Mouse (Mus musculus) embryonic facial prominence, embryonic 12.5 days (tissue): Measurements from ENCODE around the gene Ugt1a2. TPM values are rescaled to one million over a fixed set of nuclear protein-coding genes. Genes with fewer than 3 reads are reported as not detected.

Experiments
- ATAC-seq: fragments of 200-750 bp; cut with Nextera tagmentation; 2 replicates; pipeline ENCODE4 v1.8.0; 2017; ENCODE audit not compliant: insufficient number of reproducible peaks, insufficient read depth, low FRiP score, low TSS enrichment
- H3K27ac ChIP-seq: fragments of 300-500 bp; sonication (generic); 2 replicates; pipeline ENCODE4 v1.5.1; 2016; ENCODE audit warnings: mild to moderate bottlenecking
- H3K27me3 ChIP-seq: fragments of 300-500 bp; sonication (generic); 2 replicates; pipeline ENCODE4 v1.6.1; 2016; ENCODE audit warnings: mild to moderate bottlenecking, moderate library complexity
- H3K36me3 ChIP-seq: fragments of 300-500 bp; sonication (generic); 2 replicates; pipeline ENCODE4 v1.6.1; 2016; ENCODE audit warnings: mild to moderate bottlenecking
- H3K4me1 ChIP-seq: fragments of 300-500 bp; sonication (generic); 2 replicates; pipeline ENCODE4 v1.6.1; 2016
- H3K4me2 ChIP-seq: fragments of 300-500 bp; sonication (generic); replicated peaks from 2 replicates; pipeline ENCODE4 v1.6.1; 2016; ENCODE audit warnings: mild to moderate bottlenecking, moderate library complexity
- H3K4me3 ChIP-seq: fragments of 300-500 bp; sonication (generic); 2 replicates; pipeline ENCODE4 v1.5.1; 2016; ENCODE audit warnings: mild to moderate bottlenecking
- H3K9ac ChIP-seq: fragments of 300-500 bp; sonication (generic); 2 replicates; pipeline ENCODE4 v1.6.1; 2016; ENCODE audit warnings: mild to moderate bottlenecking, moderate library complexity
- H3K9me3 ChIP-seq: fragments of 300-500 bp; sonication (generic); 2 replicates; pipeline ENCODE4 v1.6.1; 2016; ENCODE audit warnings: mild to moderate bottlenecking, moderate library complexity
- WGBS: fragments of 180-500 bp; shearing (Covaris S2); methylation state at CpG from one replicate; pipeline ENCODE4 v1.1.7; 2016; 5-methylcytosine and 5-hydroxymethylcytosine counted together
- polyA plus RNA-seq: library from polyadenylated mRNA; unstranded; fragments of >200 nt; fragmentation: Nextera tagmentation; extraction: Ambion mirVana; gene quantifications from 2 replicates; pipeline ENCODE4 v1.2.1, GENCODE M21; 2016

Ugt1a2 gene
- polyA plus RNA-seq, 1 experiment from 2014 or later: not detected

DNA sequence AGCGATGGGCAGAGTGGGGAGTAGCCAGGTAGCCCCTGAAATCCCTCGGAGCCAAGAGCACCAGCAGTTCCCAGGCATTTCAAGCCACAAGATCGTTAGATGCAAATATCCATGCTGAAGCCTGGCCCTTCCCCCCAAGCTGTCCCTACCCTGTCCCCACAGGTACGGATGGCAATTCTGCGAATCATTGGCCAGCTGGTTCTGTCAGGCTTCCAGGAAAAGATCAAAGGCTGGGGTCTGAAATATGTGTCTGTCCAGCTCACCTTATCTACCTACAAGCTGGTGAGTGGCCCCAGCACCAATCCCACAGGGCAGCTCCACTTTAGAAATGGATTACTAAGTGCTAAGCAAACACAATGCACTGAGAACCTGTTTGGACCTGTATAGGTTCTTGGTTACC, 36.9 kb downstream of the Ugt1a2 start:
- no peak overlapping the region for H3K27ac ChIP-seq
- ATAC-seq: no peak
- no peaks in the 10 kb centered on the region for H3K4me1 ChIP-seq
- no peak overlapping the region for H3K9ac ChIP-seq
- no peaks in the 10 kb centered on the region for H3K36me3 ChIP-seq
- no peak overlapping the region for H3K4me3 ChIP-seq
- H3K27me3 ChIP-seq: no peaks in the 10 kb centered on the region
- 81% methylated on average over 5 of the region's 5 CpGs for WGBS
- H3K9me3 ChIP-seq: peaks cover 90% of the 10 kb centered on the region
- no peak overlapping the region for H3K4me2 ChIP-seq

DNA sequence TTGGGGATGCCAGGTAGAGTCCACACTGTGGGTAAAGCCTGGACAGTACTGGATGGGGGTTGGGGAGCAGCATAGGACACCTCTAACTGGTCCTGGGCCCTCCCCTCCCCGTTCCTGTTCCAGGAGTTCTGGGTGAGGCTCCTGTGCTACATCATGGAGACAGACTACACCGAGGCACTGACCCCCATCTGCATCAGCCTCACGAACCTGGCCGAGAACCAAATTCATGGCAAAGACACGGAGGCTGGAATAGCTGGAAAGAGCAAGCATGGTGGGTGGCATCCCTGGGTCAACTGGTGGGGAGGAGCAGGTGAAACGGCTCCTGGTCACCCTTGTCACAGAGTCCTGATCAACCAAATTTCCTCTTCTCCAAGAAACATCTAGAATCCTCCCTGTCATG, 38.4 kb downstream of the Ugt1a2 start:
- no peaks in the 10 kb centered on the region for H3K4me1 ChIP-seq
- ATAC-seq: peak; percentile 23; the same call in 1 of the 2 replicates
- H3K4me3 ChIP-seq: no peak overlapping the region
- no peak overlapping the region for H3K27ac ChIP-seq
- H3K9ac ChIP-seq: no peak overlapping the region
- H3K27me3 ChIP-seq: no peaks in the 10 kb centered on the region
- no peak overlapping the region for H3K4me2 ChIP-seq
- H3K36me3 ChIP-seq: no peaks in the 10 kb centered on the region
- WGBS: 78% methylated on average over 6 of the region's 6 CpGs
- peaks cover 88% of the 10 kb centered on the region for H3K9me3 ChIP-seq

DNA sequence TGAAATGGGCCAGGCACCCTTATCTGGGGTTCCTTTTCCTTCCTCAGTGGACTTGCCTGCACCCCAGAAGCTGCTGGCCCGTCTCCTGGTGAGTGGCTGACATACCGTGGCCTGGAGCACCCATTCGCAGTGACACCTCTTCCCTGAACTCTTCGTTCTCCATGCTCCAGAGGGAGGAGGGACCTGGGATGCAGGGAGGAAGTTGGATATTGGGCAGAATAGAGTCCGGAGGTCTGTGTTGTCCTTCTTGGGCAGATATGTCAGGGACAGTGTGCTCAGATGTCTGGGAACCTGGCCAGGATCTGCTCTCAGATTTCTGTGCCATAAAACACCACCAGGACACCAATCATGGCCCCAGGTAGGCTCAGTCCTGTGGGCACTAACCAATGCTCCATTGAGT, 39.7 kb downstream of the Ugt1a2 start:
- H3K36me3 ChIP-seq: no peaks in the 10 kb centered on the region
- no peak overlapping the region for H3K9ac ChIP-seq
- 73% methylated on average over 5 of the region's 5 CpGs for WGBS
- H3K27ac ChIP-seq: no peak overlapping the region
- no peaks in the 10 kb centered on the region for H3K27me3 ChIP-seq
- H3K9me3 ChIP-seq: peaks cover 88% of the 10 kb centered on the region
- ATAC-seq: no peak
- no peaks in the 10 kb centered on the region for H3K4me1 ChIP-seq
- H3K4me3 ChIP-seq: no peak overlapping the region
- no peak overlapping the region for H3K4me2 ChIP-seq

- Histone ChIP-seq H3K4me3 (no peak overlapping the region), H3K9ac (no peak overlapping the region), H3K4me1 (no peaks in the 10 kb centered on the region), H3K36me3 (no peaks in the 10 kb centered on the region), H3K9me3 (peaks cover 88% of the 10 kb centered on the region), H3K27me3 (no peaks in the 10 kb centered on the region), H3K4me2 (no peak overlapping the region), H3K27ac (no peak overlapping the region)
- WGBS: 70% methylated on average over 4 of the region's 4 CpGs
- no peak for ATAC-seq
These were observed 40.2 kb downstream of the Ugt1a2 start for GRCm38 (mm10) chr1:88240579-88240978.

DNA sequence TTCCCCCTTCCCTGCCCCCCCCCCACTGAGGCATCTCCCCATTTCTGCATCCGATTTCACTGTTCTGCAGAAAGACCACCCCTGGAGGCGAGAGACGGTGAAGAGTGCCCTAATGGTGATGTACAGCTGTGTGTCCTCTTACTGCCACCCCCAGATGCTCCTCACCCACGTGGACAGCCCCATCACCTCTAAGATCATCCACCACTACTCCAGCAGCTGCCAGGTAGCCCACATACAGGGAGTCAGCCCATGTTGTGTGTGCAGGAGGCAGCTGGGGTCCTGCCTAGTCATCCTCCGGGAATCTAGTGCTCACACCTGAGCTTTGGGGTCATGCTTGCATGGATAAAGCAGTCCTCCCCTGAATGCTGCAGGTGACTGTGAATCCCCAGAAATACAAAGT, 43.5 kb downstream of the Ugt1a2 start:
- ATAC-seq: no peak
- Histone ChIP-seq H3K36me3 (no peaks in the 10 kb centered on the region), H3K4me1 (no peaks in the 10 kb centered on the region), H3K9ac (no peak overlapping the region), H3K27me3 (no peaks in the 10 kb centered on the region), H3K27ac (no peak overlapping the region), H3K4me3 (no peak overlapping the region), H3K4me2 (no peak overlapping the region), H3K9me3 (peaks cover 88% of the 10 kb centered on the region)
- 63% methylated on average over 5 of the region's 5 CpGs for WGBS

DNA sequence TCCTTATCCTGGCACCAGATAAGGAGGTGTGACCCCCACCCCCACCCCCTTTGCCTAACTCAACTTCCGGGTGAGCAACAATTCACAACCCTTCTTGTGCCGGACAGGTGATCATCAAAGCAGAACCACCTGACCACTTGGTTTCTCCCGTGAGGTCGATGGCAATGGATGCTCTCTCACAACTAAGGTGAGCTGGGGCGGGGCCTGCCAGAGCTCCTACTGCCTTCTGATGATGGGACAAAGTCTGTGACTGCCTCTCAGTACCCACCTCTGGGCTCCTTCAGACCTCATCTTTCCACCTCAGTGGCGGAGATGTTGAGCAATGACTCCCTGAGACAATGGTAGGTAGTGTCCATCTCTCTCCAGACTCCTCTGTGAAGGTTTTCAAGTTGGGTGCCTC, 45.5 kb downstream of the Ugt1a2 start:
- Histone ChIP-seq H3K27me3 (no peaks in the 10 kb centered on the region), H3K9me3 (peaks cover 88% of the 10 kb centered on the region), H3K36me3 (no peaks in the 10 kb centered on the region), H3K4me3 (no peak overlapping the region), H3K4me2 (no peak overlapping the region), H3K27ac (no peak overlapping the region), H3K4me1 (no peaks in the 10 kb centered on the region), H3K9ac (no peak overlapping the region)
- no peak for ATAC-seq
- 75% methylated on average over 6 of the region's 6 CpGs for WGBS

DNA sequence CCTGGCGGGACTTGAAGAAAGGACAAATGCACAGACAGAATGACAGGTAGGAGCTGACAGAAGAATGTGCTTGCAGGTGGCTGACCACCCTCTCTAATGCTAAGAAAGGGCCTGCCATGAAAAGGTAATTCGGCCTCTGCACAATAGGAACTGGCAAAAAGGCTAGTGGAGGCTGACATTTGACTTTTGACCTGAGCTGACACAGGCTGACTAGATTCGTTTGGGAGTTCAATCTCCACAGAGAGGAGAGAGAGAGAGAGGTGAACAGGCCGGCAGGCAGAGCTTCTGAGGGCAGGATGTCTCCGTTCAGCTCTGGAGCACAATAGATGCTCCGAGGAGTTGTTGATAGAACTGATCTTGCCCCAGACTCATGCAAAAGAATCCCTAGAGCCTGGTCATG, 46.0 kb downstream of the Ugt1a2 start:
- no peak overlapping the region for H3K4me3 ChIP-seq
- H3K36me3 ChIP-seq: no peaks in the 10 kb centered on the region
- ATAC-seq: no peak
- 44% methylated on average over 6 of the region's 6 CpGs for WGBS
- H3K27me3 ChIP-seq: no peaks in the 10 kb centered on the region
- no peak overlapping the region for H3K27ac ChIP-seq
- no peaks in the 10 kb centered on the region for H3K4me1 ChIP-seq
- peaks cover 90% of the 10 kb centered on the region for H3K9me3 ChIP-seq
- no peak overlapping the region for H3K9ac ChIP-seq
- no peak overlapping the region for H3K4me2 ChIP-seq

GRCm38 (mm10) chr1:88247660-88248059, 47.3 kb downstream of the Ugt1a2 start:
- Histone ChIP-seq H3K9ac (no peak overlapping the region), H3K4me1 (no peaks in the 10 kb centered on the region), H3K27ac (no peak overlapping the region), H3K4me3 (no peak overlapping the region), H3K9me3 (peaks cover 91% of the 10 kb centered on the region), H3K4me2 (no peak overlapping the region), H3K36me3 (no peaks in the 10 kb centered on the region), H3K27me3 (no peaks in the 10 kb centered on the region)
- WGBS: 50% methylated on average over 2 of the region's 2 CpGs
- no peak for ATAC-seq

DNA sequence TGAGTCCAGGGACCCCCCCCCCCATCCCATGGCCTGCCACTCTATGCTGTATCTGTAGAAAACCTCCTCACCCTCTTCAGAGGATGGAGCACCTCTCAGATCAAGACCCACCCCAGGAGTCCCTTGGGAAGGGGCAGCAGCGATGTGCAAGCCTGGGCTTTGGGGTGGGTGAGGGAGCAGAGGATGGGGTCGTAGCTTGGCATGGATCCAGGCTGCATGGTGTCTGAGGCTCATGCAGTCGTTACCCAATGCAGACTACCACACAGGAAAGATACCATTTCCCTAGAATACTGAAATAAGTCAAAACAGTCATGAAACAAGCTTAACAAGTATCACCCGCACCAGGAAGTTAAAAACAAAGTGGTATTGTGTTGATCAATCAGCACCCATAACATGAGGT, 48.3 kb downstream of the Ugt1a2 start:
- Histone ChIP-seq H3K4me2 (no peak overlapping the region), H3K36me3 (no peaks in the 10 kb centered on the region), H3K4me3 (no peak overlapping the region), H3K9ac (no peak overlapping the region), H3K4me1 (no peaks in the 10 kb centered on the region), H3K9me3 (peaks cover 90% of the 10 kb centered on the region), H3K27me3 (no peaks in the 10 kb centered on the region), H3K27ac (no peak overlapping the region)
- 69% methylated on average over 4 of the region's 4 CpGs for WGBS
- ATAC-seq: no peak

DNA sequence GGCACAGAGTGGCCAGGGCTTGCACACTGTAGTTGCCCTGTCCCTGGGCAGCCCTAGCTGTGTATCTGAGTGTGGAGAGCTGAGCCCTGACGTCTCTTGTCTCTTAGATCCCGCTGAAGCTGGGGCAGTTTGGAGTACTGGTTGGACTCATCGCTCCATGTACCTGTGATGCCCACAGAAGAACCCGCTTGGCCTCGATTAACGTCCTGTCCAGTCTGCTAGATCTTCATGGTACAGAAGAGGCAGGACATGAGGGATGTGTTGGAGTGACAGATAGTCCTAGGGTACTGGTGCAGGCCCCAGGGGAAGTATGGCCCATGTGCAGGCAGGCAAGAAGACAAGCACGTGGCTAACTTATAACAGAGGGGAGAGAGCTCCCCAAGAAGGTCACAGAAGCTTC, 49.2 kb downstream of the Ugt1a2 start:
- WGBS: 78% methylated on average over 7 of the region's 7 CpGs
- H3K9ac ChIP-seq: no peak overlapping the region

GRCm38 (mm10) chr1:88250023-88250422, 49.6 kb downstream of the Ugt1a2 start:
- Histone ChIP-seq H3K36me3 (no peaks in the 10 kb centered on the region), H3K27me3 (no peaks in the 10 kb centered on the region), H3K4me2 (no peak overlapping the region), H3K27ac (no peak overlapping the region), H3K9ac (no peak overlapping the region), H3K4me1 (no peaks in the 10 kb centered on the region), H3K4me3 (no peak overlapping the region), H3K9me3 (peaks cover 88% of the 10 kb centered on the region)
- ATAC-seq: no peak
- 78% methylated on average over 5 of the region's 5 CpGs for WGBS

More for the DNA sequence above, 49.2 kb downstream of the Ugt1a2 start:
- Histone ChIP-seq H3K4me1 (no peaks in the 10 kb centered on the region), H3K4me2 (no peak overlapping the region), H3K27me3 (no peaks in the 10 kb centered on the region), H3K9me3 (peaks cover 88% of the 10 kb centered on the region), H3K36me3 (no peaks in the 10 kb centered on the region), H3K27ac (no peak overlapping the region), H3K4me3 (no peak overlapping the region)
- no peak for ATAC-seq

- Histone ChIP-seq H3K4me3 (no peak overlapping the region), H3K4me1 (no peaks in the 10 kb centered on the region)
- no peak for ATAC-seq
These were observed 52.7 kb downstream of the Ugt1a2 start for GRCm38 (mm10) chr1:88253106-88253505.

GRCm38 (mm10) chr1:88253540-88253939, 53.1 kb downstream of the Ugt1a2 start:
- no peak for ATAC-seq
- Histone ChIP-seq H3K36me3 (no peaks in the 10 kb centered on the region), H3K27ac (no peak overlapping the region), H3K9ac (no peak overlapping the region), H3K9me3 (peaks cover 91% of the 10 kb centered on the region), H3K4me1 (no peaks in the 10 kb centered on the region), H3K4me3 (no peak overlapping the region), H3K27me3 (no peaks in the 10 kb centered on the region), H3K4me2 (no peak overlapping the region)
- WGBS: 68% methylated on average over 6 of the region's 6 CpGs

More at GRCm38 (mm10) chr1:88253106-88253505, 52.7 kb downstream of the Ugt1a2 start:
- Histone ChIP-seq H3K36me3 (no peaks in the 10 kb centered on the region), H3K9me3 (peaks cover 91% of the 10 kb centered on the region), H3K27ac (no peak overlapping the region), H3K27me3 (no peaks in the 10 kb centered on the region), H3K4me2 (no peak overlapping the region), H3K9ac (no peak overlapping the region)
- WGBS: 74% methylated on average over 8 of the region's 8 CpGs
